Mouse (Mus musculus) kidney, embryonic 14.5 days (tissue): ENCODE measurements around the gene Rplp2. TPM values are rescaled to one million over a fixed set of nuclear protein-coding genes. Genes with fewer than 3 reads are reported as not detected.

ENCODE experiments used
- ATAC-seq: fragments of 200-750 bp; cut with Nextera tagmentation; 2 replicates; pipeline ENCODE4 v1.8.0; 2017; ENCODE audit warnings: moderate number of reproducible peaks, mild to moderate bottlenecking, moderate TSS enrichment, moderate library complexity; ENCODE audit not compliant: low FRiP score, low TSS enrichment
- H3K27ac ChIP-seq: fragments of 300-500 bp; sonication (generic); 2 replicates; pipeline ENCODE4 v1.5.1; 2014; ENCODE audit warnings: low read depth, mild to moderate bottlenecking, low read length, moderate library complexity, mixed read lengths
- H3K27me3 ChIP-seq: fragments of 300-500 bp; sonication (generic); 2 replicates; pipeline ENCODE4 v1.6.1; 2014; ENCODE audit warnings: mild to moderate bottlenecking, low read length; ENCODE audit not compliant: control insufficient read depth, insufficient read depth
- H3K36me3 ChIP-seq: fragments of 300-500 bp; sonication (generic); 2 replicates; pipeline ENCODE4 v1.6.1; 2014; ENCODE audit warnings: low read length, mixed read lengths; ENCODE audit not compliant: control insufficient read depth, insufficient read depth
- H3K4me1 ChIP-seq: fragments of 300-500 bp; sonication (generic); 2 replicates; pipeline ENCODE4 v1.6.1; 2014; ENCODE audit warnings: low read length, mixed read lengths; ENCODE audit not compliant: control insufficient read depth, insufficient read depth
- H3K4me2 ChIP-seq: fragments of 300-500 bp; sonication (generic); replicated peaks from 2 replicates; pipeline ENCODE4 v1.6.1; 2014; ENCODE audit warnings: low read depth, mild to moderate bottlenecking, low read length
- H3K4me3 ChIP-seq: fragments of 300-500 bp; sonication (generic); 2 replicates; pipeline ENCODE4 v1.5.1; 2014; ENCODE audit warnings: mild to moderate bottlenecking, low read length
- H3K9ac ChIP-seq: fragments of 300-500 bp; sonication (generic); 2 replicates; pipeline ENCODE4 v1.6.1; 2014; ENCODE audit warnings: low read depth, mild to moderate bottlenecking, low read length, moderate library complexity
- H3K9me3 ChIP-seq: fragments of 300-500 bp; sonication (generic); 2 replicates; pipeline ENCODE4 v1.6.1; 2016; ENCODE audit warnings: low read length; ENCODE audit not compliant: control insufficient read depth
- WGBS: fragments of 180-500 bp; shearing (Covaris S2); extraction: QIAGEN DNeasy Blood & Tissue Kit; methylation state at CpG from one replicate; pipeline ENCODE4 v1.1.7; 2014; 5-methylcytosine and 5-hydroxymethylcytosine counted together
- polyA plus RNA-seq: library from polyadenylated mRNA; unstranded; fragments of >200 nt; fragmentation: Nextera tagmentation; extraction: Ambion mirVana; gene quantifications from 2 replicates; pipeline ENCODE4 v1.2.1, GENCODE M21; 2014

Gene Rplp2
- polyA plus RNA-seq, 1 experiment from 2014 or later: 1,491 TPM

DNA sequence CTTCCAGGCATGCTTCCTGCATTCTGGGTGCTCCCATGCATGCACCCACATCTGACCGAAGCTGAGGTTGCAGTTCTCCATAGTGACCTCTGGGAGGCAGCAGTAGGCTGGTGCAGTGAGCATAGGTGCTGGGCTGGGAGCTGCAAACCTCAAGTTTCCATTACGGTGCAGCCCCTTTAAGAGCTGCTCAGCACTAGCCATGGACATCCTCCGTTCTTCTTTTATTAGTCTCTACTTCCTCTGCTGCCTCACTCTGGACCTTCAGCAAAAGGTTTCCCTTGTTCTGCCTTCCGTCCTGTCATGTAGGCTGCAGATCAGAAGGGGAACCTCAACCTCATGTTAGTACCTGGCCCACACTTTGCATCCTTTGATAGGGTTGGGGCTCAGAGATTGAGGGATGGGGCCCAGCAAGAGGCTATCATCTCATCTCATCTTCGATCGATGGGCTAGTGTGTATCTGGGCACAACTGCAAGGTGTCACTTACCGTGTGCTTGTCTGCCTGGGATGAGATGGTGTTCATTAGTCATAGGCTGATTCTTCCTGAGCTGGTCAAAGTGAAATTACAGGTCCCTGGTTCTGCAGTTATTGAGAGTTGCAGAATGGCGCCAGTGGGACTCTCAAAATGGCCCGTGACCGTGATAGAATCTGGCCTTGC is 33.8 kb downstream of the Rplp2 start:
- H3K4me2 ChIP-seq: peak overlapping the region; percentile 73
- no peak overlapping the region for H3K27ac ChIP-seq
- H3K36me3 ChIP-seq: no peaks in the 10 kb centered on the region
- peaks cover 47% of the 10 kb centered on the region for H3K4me1 ChIP-seq
- WGBS: 8% methylated on average over 10 of the region's 10 CpGs
- H3K4me3 ChIP-seq: peak overlapping the region; percentile 45
- peak overlapping the region; percentile 52; the same call in 1 of the 2 replicates for H3K9ac ChIP-seq
- H3K27me3 ChIP-seq: no peaks in the 10 kb centered on the region
- ATAC-seq: peak; percentile 34
- no peaks in the 10 kb centered on the region for H3K9me3 ChIP-seq

DNA sequence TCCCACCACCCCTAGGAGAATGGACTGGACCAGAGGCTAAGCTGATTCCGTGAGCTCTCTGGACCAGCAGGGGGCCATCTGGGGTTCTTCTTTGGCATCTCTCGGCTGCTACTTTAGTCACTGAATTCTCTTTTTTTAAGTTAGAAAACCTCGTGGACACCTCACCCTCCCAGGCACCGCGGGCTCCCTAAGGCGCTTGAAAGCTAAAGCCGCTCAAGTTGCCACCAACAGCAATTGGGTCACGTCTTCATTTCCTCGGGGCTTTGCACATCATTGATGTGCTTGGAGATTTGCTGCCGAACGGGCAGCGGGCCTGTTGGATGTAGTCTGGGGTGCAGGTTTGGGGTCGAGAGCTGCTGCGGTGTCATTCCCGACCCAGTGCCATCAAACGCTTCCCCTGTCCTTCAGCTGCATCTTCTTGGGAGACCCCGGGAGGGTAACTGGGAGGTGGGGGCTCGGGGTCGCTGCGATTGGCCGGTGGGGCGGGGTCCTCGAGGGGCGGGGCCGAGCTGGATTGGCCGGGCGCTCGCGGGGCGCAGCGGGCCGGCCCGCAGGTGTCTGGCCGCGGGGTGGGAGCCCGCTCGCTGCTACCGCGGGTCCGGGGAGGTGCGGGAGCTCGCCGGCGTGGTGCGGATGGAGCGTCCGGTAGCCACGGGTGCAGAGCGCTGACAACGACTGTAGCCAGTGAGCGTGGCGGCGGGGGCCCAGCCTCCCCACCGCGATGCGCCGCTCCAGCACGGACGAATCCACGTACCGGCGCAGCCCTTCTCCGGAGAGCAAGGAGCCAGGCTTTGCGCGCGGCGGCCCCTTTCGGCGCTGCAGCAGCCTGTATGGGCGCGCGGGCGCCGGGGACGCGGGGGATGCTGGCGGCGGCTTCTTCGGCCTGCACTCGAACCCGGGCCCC is 34.6 kb downstream of the Rplp2 start:
- peak overlapping the region; percentile 45 for H3K4me3 ChIP-seq
- peak; percentile 16 for ATAC-seq

DNA sequence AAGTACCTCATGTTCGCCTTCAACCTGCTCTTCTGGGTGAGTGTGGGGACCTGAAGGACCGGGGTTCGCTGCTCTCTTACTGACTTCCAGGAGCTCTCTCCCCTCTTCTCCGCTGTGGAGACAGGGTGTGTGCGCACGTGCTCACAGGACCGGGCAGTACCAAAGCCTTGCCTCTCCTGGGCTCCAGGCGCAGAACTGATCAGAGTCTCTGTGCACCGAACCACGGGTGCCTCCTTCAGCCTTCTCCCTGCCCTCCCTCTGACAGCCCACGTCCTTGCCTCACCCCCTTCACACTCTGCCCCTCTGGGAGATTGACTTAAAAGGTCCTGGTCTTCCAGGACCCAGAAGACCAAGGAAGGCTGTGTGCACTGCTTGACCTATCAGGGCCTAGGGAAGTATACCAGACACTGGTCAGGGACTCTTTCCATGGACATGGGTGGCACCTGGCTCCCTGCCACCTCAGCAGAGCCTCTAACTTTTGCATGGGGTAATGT is 35.4 kb downstream of the Rplp2 start:
- Histone ChIP-seq H3K4me1 (peaks cover 32% of the 10 kb centered on the region), H3K9me3 (no peaks in the 10 kb centered on the region), H3K4me3 (peak overlapping the region; percentile 45), H3K27ac (no peak overlapping the region), H3K27me3 (no peaks in the 10 kb centered on the region), H3K36me3 (no peaks in the 10 kb centered on the region), H3K4me2 (peak overlapping the region; percentile 73), H3K9ac (peak overlapping the region; percentile 52)
- WGBS: 9% methylated on average over 11 of the region's 11 CpGs
- no peak; the same call in 1 of the 2 replicates for ATAC-seq

More for the DNA sequence above, 34.6 kb downstream of the Rplp2 start:
- Histone ChIP-seq H3K9ac (peak overlapping the region; percentile 52), H3K27ac (no peak overlapping the region), H3K36me3 (no peaks in the 10 kb centered on the region), H3K27me3 (no peaks in the 10 kb centered on the region), H3K4me2 (peak overlapping the region; percentile 73), H3K9me3 (no peaks in the 10 kb centered on the region), H3K4me1 (peaks cover 40% of the 10 kb centered on the region)
- WGBS: under 1% methylated on average over 77 of the region's 81 CpGs

DNA sequence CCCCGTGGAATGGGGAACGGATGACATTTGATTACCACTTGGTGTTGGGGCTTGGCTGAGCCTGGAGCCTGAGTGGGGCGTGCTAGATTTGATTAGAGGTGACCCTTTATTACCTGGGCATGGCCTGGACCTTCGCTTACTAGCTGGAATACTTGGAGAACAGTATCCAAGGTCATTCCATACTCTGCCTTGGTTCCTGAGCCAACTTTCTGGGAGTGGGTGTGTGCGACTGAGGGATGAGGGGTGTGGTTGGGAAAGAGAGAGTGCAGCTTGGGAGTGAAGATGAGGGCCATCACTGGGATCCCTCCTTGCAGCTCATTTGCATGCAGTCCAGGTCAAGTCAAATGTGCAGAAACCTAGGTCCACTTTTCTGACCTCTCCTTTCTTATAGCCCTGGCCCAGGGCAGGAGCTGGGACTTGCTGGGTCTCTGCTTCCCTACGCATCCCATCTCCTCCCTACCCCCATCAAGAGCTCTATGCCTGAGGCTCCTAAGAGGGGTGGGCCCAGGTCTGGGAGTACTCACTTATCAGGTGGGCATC is 36.0 kb downstream of the Rplp2 start:
- H3K9me3 ChIP-seq: no peaks in the 10 kb centered on the region
- 0 out of 2 replicates have a peak overlapping the region, but pooled peaks have one; percentile 45 for H3K4me3 ChIP-seq
- no peak for ATAC-seq
- H3K36me3 ChIP-seq: no peaks in the 10 kb centered on the region
- 70% methylated on average over 6 of the region's 6 CpGs for WGBS
- H3K27me3 ChIP-seq: no peaks in the 10 kb centered on the region
- H3K4me1 ChIP-seq: peaks cover 26% of the 10 kb centered on the region; the same call in 1 of the 2 replicates
- no peak overlapping the region for H3K9ac ChIP-seq
- H3K4me2 ChIP-seq: no peak overlapping the region
- H3K27ac ChIP-seq: no peak overlapping the region

DNA sequence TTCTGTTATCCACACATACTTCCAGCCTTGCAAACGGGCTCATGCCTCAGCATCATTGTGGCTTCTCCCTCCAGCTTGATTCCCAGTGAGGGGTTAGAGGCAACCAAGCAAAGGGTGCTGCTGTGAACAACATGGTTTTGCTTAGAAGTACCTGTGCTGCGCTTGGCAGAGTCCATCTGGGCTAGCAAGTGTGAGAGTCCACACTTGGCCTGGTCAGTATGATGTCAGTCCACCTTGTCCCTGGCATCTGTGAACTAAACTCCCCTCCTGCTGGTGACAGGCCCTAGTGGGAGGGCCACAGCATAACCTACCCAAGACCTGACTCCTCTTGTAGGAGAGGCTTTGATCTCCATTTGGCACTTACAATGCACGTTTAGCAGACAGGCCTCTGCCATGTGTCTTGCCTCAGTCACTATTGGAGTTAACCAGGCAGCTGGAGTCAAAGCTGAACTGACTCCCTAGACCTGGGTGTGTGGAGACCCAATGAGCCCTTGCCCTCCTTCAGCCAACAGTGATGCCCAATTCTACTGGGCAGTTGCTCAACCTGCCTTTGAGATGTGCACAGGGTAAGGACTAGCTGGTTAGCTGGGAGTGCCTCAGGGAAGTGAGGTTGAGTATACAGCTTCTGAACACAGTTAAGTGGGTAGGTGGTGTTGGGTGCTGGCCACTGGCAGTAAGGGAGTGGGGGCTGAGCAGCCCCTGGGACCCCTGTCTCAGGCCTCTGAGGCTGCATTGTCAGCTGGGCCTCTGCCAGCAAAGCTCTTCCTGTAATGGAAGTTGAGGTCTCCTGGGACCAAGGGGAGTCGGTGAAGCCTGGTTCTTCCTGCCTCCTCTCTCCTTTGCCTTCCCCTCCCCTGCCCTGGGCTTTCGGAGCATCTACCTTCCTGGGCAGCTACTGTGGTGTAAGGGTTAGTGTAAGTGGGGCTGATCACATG is 37.3 kb downstream of the Rplp2 start:
- H3K9ac ChIP-seq: no peak overlapping the region
- H3K4me2 ChIP-seq: no peak overlapping the region
- no peak for ATAC-seq
- H3K4me3 ChIP-seq: no peak overlapping the region
- no peaks in the 10 kb centered on the region for H3K27me3 ChIP-seq
- H3K36me3 ChIP-seq: no peaks in the 10 kb centered on the region; the same call in 1 of the 2 replicates
- H3K4me1 ChIP-seq: peaks cover 22% of the 10 kb centered on the region; the same call in 1 of the 2 replicates
- H3K27ac ChIP-seq: no peak overlapping the region
- 57% methylated on average over 5 of the region's 5 CpGs for WGBS
- H3K9me3 ChIP-seq: no peaks in the 10 kb centered on the region

DNA sequence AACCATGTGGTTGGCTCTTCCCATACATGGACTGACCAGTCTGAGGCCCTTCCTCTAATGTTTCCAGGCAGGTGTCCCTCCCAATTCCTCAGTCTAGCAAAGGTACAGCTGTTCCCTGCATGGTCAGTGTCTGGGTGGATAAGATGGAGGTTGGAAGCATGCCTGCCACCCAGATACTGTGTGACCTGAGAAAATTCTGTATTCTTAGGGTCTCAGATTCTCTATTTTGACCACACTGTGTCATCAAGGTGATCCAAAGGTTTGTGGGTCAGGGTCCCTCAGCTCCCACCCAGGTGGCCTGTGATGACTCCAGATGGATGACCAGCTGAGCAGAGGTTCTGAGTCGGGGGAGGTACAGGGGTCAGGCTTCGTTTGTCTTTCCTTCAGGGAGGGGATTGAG is 38.0 kb downstream of the Rplp2 start:
- H3K27me3 ChIP-seq: no peaks in the 10 kb centered on the region
- H3K9ac ChIP-seq: no peak overlapping the region
- ATAC-seq: no peak
- H3K27ac ChIP-seq: no peak overlapping the region
- H3K4me2 ChIP-seq: no peak overlapping the region
- H3K4me3 ChIP-seq: no peak overlapping the region
- H3K9me3 ChIP-seq: no peaks in the 10 kb centered on the region
- no peaks in the 10 kb centered on the region; the same call in 1 of the 2 replicates for H3K36me3 ChIP-seq
- 63% methylated on average over 2 of the region's 2 CpGs for WGBS
- H3K4me1 ChIP-seq: peaks cover 22% of the 10 kb centered on the region; the same call in 1 of the 2 replicates

DNA sequence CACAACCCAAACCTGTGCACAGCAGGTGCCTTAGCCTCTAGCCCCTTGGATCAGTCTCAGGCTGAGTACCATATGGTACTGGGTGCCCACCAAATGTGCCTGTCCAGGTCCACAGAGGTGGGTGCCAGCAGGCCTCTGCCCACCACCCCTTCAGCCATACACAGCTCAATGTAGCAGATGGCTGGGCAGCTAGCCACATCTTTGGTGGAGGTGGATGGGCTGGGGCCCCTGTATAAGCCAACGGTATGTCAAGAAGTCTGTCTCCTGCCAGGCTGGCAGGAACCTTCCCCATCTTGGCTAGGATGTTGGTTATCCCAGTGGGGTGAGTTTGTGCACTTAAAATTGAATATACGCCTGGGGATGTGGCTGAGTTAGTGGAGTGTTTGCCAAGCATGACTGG is 38.4 kb downstream of the Rplp2 start:
- Histone ChIP-seq H3K4me2 (no peak overlapping the region), H3K4me3 (no peak overlapping the region), H3K27me3 (no peaks in the 10 kb centered on the region), H3K9me3 (no peaks in the 10 kb centered on the region), H3K4me1 (peaks cover 22% of the 10 kb centered on the region; the same call in 1 of the 2 replicates), H3K27ac (no peak overlapping the region), H3K36me3 (no peaks in the 10 kb centered on the region; the same call in 1 of the 2 replicates), H3K9ac (no peak overlapping the region)
- no peak for ATAC-seq
- 96% methylated on average over 2 of the region's 2 CpGs for WGBS

DNA sequence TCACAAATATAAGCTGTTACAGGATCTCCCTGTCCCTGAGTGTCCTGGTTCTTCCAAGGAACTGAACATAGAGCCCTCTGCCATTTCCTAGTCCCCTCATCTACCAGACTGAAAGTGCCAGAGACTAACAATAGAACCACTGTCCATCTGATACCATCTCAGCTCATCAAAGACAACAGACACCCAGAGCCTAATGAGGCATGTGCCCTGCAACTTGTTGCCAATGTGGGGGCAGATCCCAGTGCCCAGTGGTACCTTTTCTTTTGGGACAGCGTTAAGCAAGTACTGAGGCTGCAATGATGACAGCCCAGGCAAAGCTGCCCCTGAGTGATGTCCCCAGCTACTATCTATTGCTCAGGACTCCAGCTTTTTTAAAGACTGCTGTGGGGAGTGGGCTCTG is 39.1 kb downstream of the Rplp2 start:
- WGBS: 67% methylated on average over 1 of the region's 1 CpGs
- H3K4me3 ChIP-seq: no peak overlapping the region
- H3K4me2 ChIP-seq: no peak overlapping the region
- H3K36me3 ChIP-seq: no peaks in the 10 kb centered on the region; the same call in 1 of the 2 replicates
- H3K27ac ChIP-seq: no peak overlapping the region
- H3K27me3 ChIP-seq: no peaks in the 10 kb centered on the region
- H3K9ac ChIP-seq: no peak overlapping the region
- ATAC-seq: no peak
- H3K9me3 ChIP-seq: no peaks in the 10 kb centered on the region
- peaks cover 18% of the 10 kb centered on the region; the same call in 1 of the 2 replicates for H3K4me1 ChIP-seq
